Mouse (Mus musculus): ENCODE data around the gene Naaladl2.

Gene Naaladl2

GRCm38 (mm10) chr3:24942170-24942569 is 201.9 kb downstream of the Naaladl2 start:
- no peak for DNase-seq (ENCODE audit: low read depth, low spot score)

GRCm38 (mm10) chr3:24938507-24939182 is 205.4 kb downstream of the Naaladl2 start:
- DNase-seq (ENCODE audit: low read depth, low spot score): no peak

- DNase-seq (ENCODE audit: low read depth, low spot score): no peak
Measured at GRCm38 (mm10) chr3:24921811-24922210, 222.2 kb downstream of the Naaladl2 start.

GRCm38 (mm10) chr3:24921401-24921800 is 222.7 kb downstream of the Naaladl2 start:
- DNase-seq (ENCODE audit: low read depth, low spot score): no peak

GRCm38 (mm10) chr3:24905425-24905960 is 238.6 kb downstream of the Naaladl2 start:
- DNase-seq (ENCODE audit: low read depth, low spot score): no peak

- DNase-seq (ENCODE audit: low read depth, low spot score): no peak
Measured at GRCm38 (mm10) chr3:24888801-24889200, 255.3 kb downstream of the Naaladl2 start.

GRCm38 (mm10) chr3:24872254-24872653 is 271.8 kb downstream of the Naaladl2 start:
- DNase-seq (ENCODE audit: low read depth, low spot score): no peak

- no peak for DNase-seq (ENCODE audit: low read depth, low spot score)
Measured at GRCm38 (mm10) chr3:24852936-24853335, 291.1 kb downstream of the Naaladl2 start.

- no peak for DNase-seq (ENCODE audit: low read depth, low spot score)
Measured at GRCm38 (mm10) chr3:24796739-24797138, 347.3 kb downstream of the Naaladl2 start.

- DNase-seq (ENCODE audit: low read depth, low spot score): no peak
Measured at GRCm38 (mm10) chr3:24787451-24788148, 356.5 kb downstream of the Naaladl2 start.

GRCm38 (mm10) chr3:24784108-24784507 is 360.0 kb downstream of the Naaladl2 start:
- DNase-seq (ENCODE audit: low read depth, low spot score): no peak

GRCm38 (mm10) chr3:24783462-24783829 is 360.6 kb downstream of the Naaladl2 start:
- no peak for DNase-seq (ENCODE audit: low read depth, low spot score)

GRCm38 (mm10) chr3:24782784-24783461 is 361.1 kb downstream of the Naaladl2 start:
- DNase-seq (ENCODE audit: low read depth, low spot score): no peak

- DNase-seq (ENCODE audit: low read depth, low spot score): no peak
Measured at GRCm38 (mm10) chr3:24781687-24782086, 362.4 kb downstream of the Naaladl2 start.

- DNase-seq (ENCODE audit: low read depth, low spot score): no peak
Measured at GRCm38 (mm10) chr3:24778416-24778815, 365.6 kb downstream of the Naaladl2 start.

GRCm38 (mm10) chr3:24749055-24749454 is 395.0 kb downstream of the Naaladl2 start:
- no peak for DNase-seq (ENCODE audit: low read depth, low spot score)

GRCm38 (mm10) chr3:24747182-24747856 is 396.7 kb downstream of the Naaladl2 start:
- DNase-seq (ENCODE audit: low read depth, low spot score): no peak

- no peak for DNase-seq (ENCODE audit: low read depth, low spot score)
Measured at GRCm38 (mm10) chr3:24743946-24744345, 400.1 kb downstream of the Naaladl2 start.

- DNase-seq (ENCODE audit: low read depth, low spot score): no peak
Measured at GRCm38 (mm10) chr3:24719181-24719749, 424.8 kb downstream of the Naaladl2 start.

- no peak for DNase-seq (ENCODE audit: low read depth, low spot score)
Measured at GRCm38 (mm10) chr3:24714770-24715169, 429.3 kb downstream of the Naaladl2 start.

- DNase-seq (ENCODE audit: low read depth, low spot score): no peak
Measured at GRCm38 (mm10) chr3:24705778-24706423, 438.2 kb downstream of the Naaladl2 start.
